Mouse (Mus musculus): ENCODE measurements around the gene Spr. TPM values are rescaled to one million over a fixed set of nuclear protein-coding genes. Genes with fewer than 3 reads are reported as not detected.
A peak's percentile ranks its signal among the peaks of the same experiment; 100 is the strongest.
"Not testable (repeated sequence)": the region's sequence is repeated elsewhere in the genome, so short reads cannot be mapped to it uniquely, and the experiment has no call there.

Spr gene
- total and polyA plus RNA-seq, 3 experiments, result 44.3 to 69.3 (median 64.4) TPM

DNA sequence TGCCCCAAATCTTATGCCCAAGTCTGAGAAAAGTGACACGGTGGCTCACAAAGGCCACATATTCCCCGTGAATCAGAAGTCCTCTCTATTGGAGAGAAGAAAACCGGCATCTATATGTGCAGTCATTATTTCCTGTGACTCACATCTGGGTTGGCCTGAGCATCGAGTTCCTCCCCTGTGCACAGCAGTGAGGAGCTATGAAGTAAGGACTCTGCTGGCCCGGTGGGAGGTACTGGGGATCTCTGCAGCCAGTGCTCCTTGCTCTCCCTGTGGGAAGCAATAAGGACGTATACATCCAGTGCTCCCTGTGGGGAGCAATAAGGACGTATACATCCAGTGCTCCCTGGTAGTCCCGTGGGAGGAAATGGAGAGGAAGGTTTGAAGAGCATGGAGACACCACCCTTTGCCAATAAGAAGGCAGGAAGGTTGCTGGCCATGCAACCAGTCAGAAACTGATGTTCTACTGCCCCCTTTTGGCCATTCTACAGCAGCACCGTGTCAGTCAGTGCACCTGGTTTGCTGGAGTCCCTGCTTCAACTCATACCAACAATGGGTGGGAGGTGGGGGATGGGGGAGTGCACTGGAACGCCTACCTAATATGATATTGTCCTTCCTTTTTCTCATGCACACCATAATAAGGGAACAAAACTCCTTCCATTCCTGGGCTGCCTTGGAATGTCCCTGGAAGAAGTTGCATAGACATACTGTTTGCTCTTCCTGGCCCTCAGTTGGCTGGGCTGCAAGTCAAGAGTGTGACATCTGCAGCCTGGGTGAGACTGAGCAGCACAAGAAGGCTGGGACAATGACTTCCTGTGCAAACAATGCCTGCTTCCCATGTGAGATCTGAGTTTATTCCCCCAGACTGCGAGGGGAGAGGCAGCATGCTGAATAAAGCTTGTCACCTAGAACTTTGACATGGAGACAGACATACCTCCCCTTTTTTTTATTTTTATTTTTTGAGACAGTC is 19.7 kb downstream of the Spr start:
- H3K4me3 ChIP-seq (replicated peaks in 1 of 3; ENCODE audit: low read depth in 2 of 3, low read length in 2 of 3, poor library complexity in 1 of 3); H3K36me3 ChIP-seq (replicated peaks in 1 of 2; ENCODE audit: control insufficient read depth in 1 of 2, insufficient read depth in 1 of 2, low read length in 1 of 2); H3K9me3 ChIP-seq (replicated peaks; ENCODE audit: low read length); dilution Hi-C loops (cut with MboI; ENCODE audit: extremely low pct_ligation_motif_present, extremely low pct_unique_long_range_greater_than_20kb, low sequenced_read_pairs); in situ Hi-C loops (cut with MboI; ENCODE audit: low pct_ligation_motif_present, low pct_unique_long_range_greater_than_20kb, low sequenced_read_pairs); H3K4me1 ChIP-seq (ENCODE audit: control insufficient read depth in 1 of 2, insufficient read depth in 2 of 2); H3K4me2 ChIP-seq (ENCODE audit: insufficient read depth, low read depth, poor library complexity, severe bottlenecking); H3K27ac ChIP-seq (ENCODE audit: insufficient read depth, low read depth); H3K9ac ChIP-seq (ENCODE audit: insufficient read depth, low read depth); H3K79me2 ChIP-seq (replicated peaks; ENCODE audit: control insufficient read depth, extremely low read depth, insufficient read depth, poor library complexity, severe bottlenecking): not testable (repeated sequence)
- peak; percentile 65 for DNase-seq (ENCODE audit: extremely low read depth)
- peaks cover 27% of the 10 kb centered on the region for H3K27me3 ChIP-seq (replicated peaks)
- TF ChIP-seq SMC3 (IDR thresholded peaks at IDR 0.05; ENCODE audit: low read depth, low read length), result peak; percentile 69
- TF ChIP-seq CTCF (conservative IDR thresholded peaks at IDR 0.05 in 1 of 2, IDR thresholded peaks at IDR 0.05 in 1 of 2; ENCODE audit: low read depth in 2 of 2, low read length in 2 of 2), result peak; percentile 64 to 74
- TF ChIP-seq RAD21 (IDR thresholded peaks at IDR 0.05; ENCODE audit: low read depth, low read length), result peak; percentile 70
- TF ChIP-seq ZC3H11A (IDR thresholded peaks at IDR 0.05; ENCODE audit: low read depth, low read length), result peak; percentile 26; the same call in 1 of the 2 replicates

DNA sequence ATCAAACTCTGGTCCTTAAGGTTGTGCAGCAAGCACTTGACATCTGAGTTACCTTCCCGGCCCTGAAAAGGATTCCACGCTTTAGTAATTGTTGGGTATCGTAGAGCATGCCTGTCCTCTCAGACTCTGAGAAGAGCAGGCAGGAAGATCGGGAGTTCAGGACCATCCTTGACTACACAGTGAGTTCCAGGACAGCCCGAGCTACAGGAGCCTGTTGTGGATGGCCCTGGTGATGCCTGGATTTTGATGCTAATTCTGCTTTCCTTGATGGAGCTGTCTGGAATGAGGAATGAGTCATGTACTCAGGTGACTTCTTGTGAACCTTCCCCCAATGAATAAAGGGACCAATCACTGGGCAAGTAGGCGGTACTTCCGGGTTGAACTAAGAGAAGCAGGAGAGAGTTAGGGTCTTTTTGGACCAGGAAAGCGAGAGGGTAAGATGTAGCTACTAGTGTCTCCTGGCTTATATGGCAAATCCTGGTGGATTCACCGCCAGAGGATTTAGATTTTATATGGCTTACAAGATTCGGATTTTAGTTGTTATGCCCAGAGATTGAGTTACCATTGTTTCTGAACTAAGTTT is 32.4 kb downstream of the Spr start:
- H3K4me3 ChIP-seq (replicated peaks in 1 of 3; ENCODE audit: low read depth in 2 of 3, low read length in 2 of 3, poor library complexity in 1 of 3), result no peak overlapping the region
- no peak overlapping the region for H3K9ac ChIP-seq (ENCODE audit: insufficient read depth, low read depth)
- H3K79me2 ChIP-seq (replicated peaks; ENCODE audit: control insufficient read depth, extremely low read depth, insufficient read depth, poor library complexity, severe bottlenecking), result no peaks in the 10 kb centered on the region
- H3K27ac ChIP-seq (ENCODE audit: insufficient read depth, low read depth), result no peak overlapping the region
- H3K9me3 ChIP-seq (replicated peaks; ENCODE audit: low read length), result no peaks in the 10 kb centered on the region
- no peaks in the 10 kb centered on the region for H3K36me3 ChIP-seq (replicated peaks in 1 of 2; ENCODE audit: control insufficient read depth in 1 of 2, insufficient read depth in 1 of 2, low read length in 1 of 2)
- in situ Hi-C loops (cut with MboI; ENCODE audit: low pct_ligation_motif_present, low pct_unique_long_range_greater_than_20kb, low sequenced_read_pairs) (no loop called here), dilution Hi-C loops (cut with MboI; ENCODE audit: extremely low pct_ligation_motif_present, extremely low pct_unique_long_range_greater_than_20kb, low sequenced_read_pairs) (no loop called here)
- H3K4me2 ChIP-seq (ENCODE audit: insufficient read depth, low read depth, poor library complexity, severe bottlenecking), result no peak overlapping the region
- no peaks in the 10 kb centered on the region for H3K4me1 ChIP-seq (ENCODE audit: control insufficient read depth in 1 of 2, insufficient read depth in 2 of 2)
- peaks cover 52% of the 10 kb centered on the region for H3K27me3 ChIP-seq (replicated peaks)
- TF ChIP-seq ELF1 (IDR thresholded peaks at IDR 0.05; ENCODE audit: low read depth, low read length) (peak; percentile 50), ZMIZ1 (IDR thresholded peaks at IDR 0.05; ENCODE audit: low read depth, low read length) (no peak)
- DNase-seq (ENCODE audit: extremely low read depth), result no peak

DNA sequence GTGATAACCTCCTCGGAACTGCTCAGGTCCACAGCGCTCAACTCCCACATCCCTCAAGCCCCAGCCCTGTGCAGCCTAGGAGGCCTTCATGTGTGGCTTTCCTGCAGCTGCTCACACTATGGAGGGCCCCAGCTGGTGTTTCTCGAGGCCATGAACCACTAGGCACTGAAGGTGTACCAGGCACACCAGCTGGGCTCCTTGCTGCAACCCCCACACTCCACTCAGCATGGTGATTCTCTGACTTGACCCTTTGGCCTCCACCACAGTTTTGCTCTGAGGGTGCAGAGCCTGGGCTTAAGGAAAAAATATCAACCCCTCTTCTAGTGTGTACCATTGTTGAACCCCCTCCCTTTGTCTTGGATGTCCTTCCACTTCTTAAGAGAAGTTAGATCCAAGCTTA is 34.2 kb downstream of the Spr start:
- Histone ChIP-seq H3K27me3 (replicated peaks) (peaks cover 57% of the 10 kb centered on the region), H3K9ac (ENCODE audit: insufficient read depth, low read depth) (no peak overlapping the region), H3K79me2 (replicated peaks; ENCODE audit: control insufficient read depth, extremely low read depth, insufficient read depth, poor library complexity, severe bottlenecking) (no peaks in the 10 kb centered on the region), H3K4me1 (ENCODE audit: control insufficient read depth in 1 of 2, insufficient read depth in 2 of 2) (no peaks in the 10 kb centered on the region), H3K27ac (ENCODE audit: insufficient read depth, low read depth) (no peak overlapping the region), H3K9me3 (replicated peaks; ENCODE audit: low read length) (no peaks in the 10 kb centered on the region), H3K4me3 (replicated peaks in 1 of 3; ENCODE audit: low read depth in 2 of 3, low read length in 2 of 3, poor library complexity in 1 of 3) (no peak overlapping the region), H3K4me2 (ENCODE audit: insufficient read depth, low read depth, poor library complexity, severe bottlenecking) (no peak overlapping the region), H3K36me3 (replicated peaks in 1 of 2; ENCODE audit: control insufficient read depth in 1 of 2, insufficient read depth in 1 of 2, low read length in 1 of 2) (no peaks in the 10 kb centered on the region)
- in situ Hi-C loops (cut with MboI; ENCODE audit: low pct_ligation_motif_present, low pct_unique_long_range_greater_than_20kb, low sequenced_read_pairs), result no loop called here
- dilution Hi-C loops (cut with MboI; ENCODE audit: extremely low pct_ligation_motif_present, extremely low pct_unique_long_range_greater_than_20kb, low sequenced_read_pairs), result no loop called here
- DNase-seq (ENCODE audit: extremely low read depth), result no peak
- TF ChIP-seq USF1 (IDR thresholded peaks at IDR 0.05; ENCODE audit: low read depth, low read length) (no peak), POLR2AphosphoS2 (IDR thresholded peaks at IDR 0.05; ENCODE audit: low read depth, low read length) (no peak), KAT2A (IDR thresholded peaks at IDR 0.05; ENCODE audit: insufficient replicate concordance, low read length) (no peak), CHD1 (IDR thresholded peaks at IDR 0.05; ENCODE audit: low read depth, low read length) (no peak), TBP (conservative IDR thresholded peaks at IDR 0.05; ENCODE audit: low read depth, low read length) (no peak), BHLHE40 (IDR thresholded peaks at IDR 0.05; ENCODE audit: low read depth, low read length) (no peak), NELFE (IDR thresholded peaks at IDR 0.05; ENCODE audit: low read depth, low read length) (no peak), MXI1 (IDR thresholded peaks at IDR 0.05; ENCODE audit: low read depth, low read length) (no peak), UBTF (IDR thresholded peaks at IDR 0.05; ENCODE audit: low read depth, low read length) (no peak), GABPA (IDR thresholded peaks at IDR 0.05; ENCODE audit: insufficient replicate concordance, low read depth, low read length) (no peak), MAZ (IDR thresholded peaks at IDR 0.05; ENCODE audit: low read depth, low read length) (no peak), SMC3 (IDR thresholded peaks at IDR 0.05; ENCODE audit: low read depth, low read length) (no peak), HCFC1 (IDR thresholded peaks at IDR 0.05; ENCODE audit: low read depth, low read length) (no peak), RAD21 (IDR thresholded peaks at IDR 0.05; ENCODE audit: low read depth, low read length) (no peak), TCF12 (IDR thresholded peaks at IDR 0.05; ENCODE audit: low read depth, low read length) (no peak), ETS1 (conservative IDR thresholded peaks at IDR 0.05; ENCODE audit: low read depth, low read length) (no peak), USF2 (conservative IDR thresholded peaks at IDR 0.05; ENCODE audit: low read depth, low read length) (no peak), NRF1 (IDR thresholded peaks at IDR 0.05; ENCODE audit: low read depth, low read length) (no peak)

All from CH12.LX (cell line).